Mouse (Mus musculus) liver, embryonic 13.5 days (tissue): ENCODE data around the gene Fabp1. TPM values are rescaled to one million over a fixed set of nuclear protein-coding genes. Genes with fewer than 3 reads are reported as not detected.
A peak's percentile ranks its signal among the peaks of the same experiment; 100 is the strongest.

Source experiments
- ATAC-seq: fragments of 200-750 bp; cut with Nextera tagmentation; 2 replicates; pipeline ENCODE4 v1.8.0; 2017; ENCODE audit warnings: low read depth, mild to moderate bottlenecking, moderate number of reproducible peaks, moderate library complexity
- DNase-seq: peaks from one replicate; pipeline ENCODE4 v3.0.0; 2022
- H3K27ac ChIP-seq: fragments of 300-500 bp; sonication (generic); 2 replicates; pipeline ENCODE4 v1.5.1; 2015; ENCODE audit warnings: moderate library complexity, mild to moderate bottlenecking, inconsistent platforms
- H3K27me3 ChIP-seq: fragments of 300-500 bp; sonication (generic); 2 replicates; pipeline ENCODE4 v1.6.1; 2015; ENCODE audit warnings: mild to moderate bottlenecking, inconsistent platforms
- H3K36me3 ChIP-seq: fragments of 300-500 bp; sonication (generic); 2 replicates; pipeline ENCODE4 v1.6.1; 2015; ENCODE audit warnings: mild to moderate bottlenecking, inconsistent platforms
- H3K4me1 ChIP-seq: fragments of 300-500 bp; sonication (generic); replicated peaks from 2 replicates; pipeline ENCODE4 v1.6.1; 2015; ENCODE audit warnings: inconsistent platforms
- H3K4me2 ChIP-seq: fragments of 300-500 bp; sonication (generic); 2 replicates; pipeline ENCODE4 v1.6.1; 2015; ENCODE audit warnings: inconsistent platforms, mild to moderate bottlenecking, moderate library complexity
- H3K4me3 ChIP-seq: fragments of 300-500 bp; sonication (generic); replicated peaks from 2 replicates; pipeline ENCODE4 v1.5.1; 2015; ENCODE audit warnings: mild to moderate bottlenecking, inconsistent platforms
- H3K9ac ChIP-seq: fragments of 300-500 bp; sonication (generic); 2 replicates; pipeline ENCODE4 v1.6.1; 2015; ENCODE audit warnings: mild to moderate bottlenecking, inconsistent platforms
- H3K9me3 ChIP-seq: fragments of 300-500 bp; sonication (generic); replicated peaks from 2 replicates; pipeline ENCODE4 v1.6.1; 2016; ENCODE audit warnings: inconsistent platforms
- WGBS: fragments of 180-500 bp; shearing (Covaris S2); methylation state at CpG from one replicate; pipeline ENCODE4 v1.1.7; 2015; ENCODE audit not compliant: insufficient replicate concordance; 5-methylcytosine and 5-hydroxymethylcytosine counted together
- polyA plus RNA-seq: library from polyadenylated mRNA; unstranded; fragments of >200 nt; fragmentation: Nextera tagmentation; extraction: Ambion mirVana; gene quantifications from 2 replicates; pipeline ENCODE4 v1.2.1, GENCODE M21; 2015

Fabp1 gene
- polyA plus RNA-seq, 1 experiment from 2014 or later, result 221 TPM

GRCm38 (mm10) chr6:71184941-71185604 lies 14.6 kb upstream of the Fabp1 start:
- H3K4me2 ChIP-seq, result no peak overlapping the region
- no peak overlapping the region for H3K9ac ChIP-seq
- ATAC-seq (no peak), DNase-seq (no peak)
- no peaks in the 10 kb centered on the region for H3K36me3 ChIP-seq
- no peaks in the 10 kb centered on the region for H3K27me3 ChIP-seq
- 0 out of 2 replicates have a peak, but pooled peaks cover 3% of the 10 kb centered on the region for H3K4me1 ChIP-seq
- H3K4me3 ChIP-seq, result no peak overlapping the region
- 55% methylated on average over 7 of the region's 7 CpGs for WGBS
- H3K9me3 ChIP-seq, result no peaks in the 10 kb centered on the region
- H3K27ac ChIP-seq, result no peak overlapping the region

- DNase-seq (no peak), ATAC-seq (no peak)
- Histone ChIP-seq H3K4me1 (0 out of 2 replicates have a peak, but pooled peaks cover 3% of the 10 kb centered on the region), H3K36me3 (no peaks in the 10 kb centered on the region), H3K4me3 (no peak overlapping the region), H3K4me2 (no peak overlapping the region), H3K27ac (no peak overlapping the region), H3K9me3 (no peaks in the 10 kb centered on the region), H3K9ac (no peak overlapping the region), H3K27me3 (no peaks in the 10 kb centered on the region)
- WGBS, result 69% methylated on average over 1 of the region's 1 CpGs
These were observed 10.0 kb upstream of the Fabp1 start for GRCm38 (mm10) chr6:71189578-71189977.

GRCm38 (mm10) chr6:71190501-71190900 lies 9.1 kb upstream of the Fabp1 start:
- H3K4me1 ChIP-seq, result 0 out of 2 replicates have a peak, but pooled peaks cover 3% of the 10 kb centered on the region
- WGBS, result 77% methylated on average over 2 of the region's 2 CpGs
- DNase-seq (no peak), ATAC-seq (no peak)
- no peak overlapping the region for H3K4me3 ChIP-seq
- no peak overlapping the region for H3K9ac ChIP-seq
- H3K9me3 ChIP-seq, result no peaks in the 10 kb centered on the region
- no peak overlapping the region for H3K4me2 ChIP-seq
- H3K27ac ChIP-seq, result no peak overlapping the region
- no peaks in the 10 kb centered on the region for H3K36me3 ChIP-seq
- H3K27me3 ChIP-seq, result no peaks in the 10 kb centered on the region

GRCm38 (mm10) chr6:71193151-71193740 lies 6.4 kb upstream of the Fabp1 start:
- DNase-seq, result no peak
- Histone ChIP-seq H3K4me3 (no peak overlapping the region), H3K27me3 (no peaks in the 10 kb centered on the region), H3K36me3 (no peaks in the 10 kb centered on the region), H3K9me3 (no peaks in the 10 kb centered on the region), H3K4me1 (peaks cover 12% of the 10 kb centered on the region; the same call in 1 of the 2 replicates), H3K9ac (no peak overlapping the region), H3K4me2 (no peak overlapping the region), H3K27ac (no peak overlapping the region)
- WGBS, result 58% methylated on average over 6 of the region's 6 CpGs
- no peak for ATAC-seq

GRCm38 (mm10) chr6:71196107-71196506 lies 3.5 kb upstream of the Fabp1 start:
- Histone ChIP-seq H3K36me3 (no peaks in the 10 kb centered on the region), H3K27me3 (no peaks in the 10 kb centered on the region), H3K4me2 (no peak overlapping the region), H3K9ac (no peak overlapping the region), H3K4me1 (peaks cover 16% of the 10 kb centered on the region; the same call in 1 of the 2 replicates), H3K4me3 (no peak overlapping the region), H3K27ac (no peak overlapping the region), H3K9me3 (no peaks in the 10 kb centered on the region)
- DNase-seq, result no peak
- ATAC-seq, result 0 out of 2 replicates have a peak, but pooled peaks have one; percentile 53

- no peak overlapping the region for H3K9ac ChIP-seq
- ATAC-seq (no peak), DNase-seq (no peak)
- H3K4me1 ChIP-seq, result peaks cover 16% of the 10 kb centered on the region; the same call in 1 of the 2 replicates
- no peak overlapping the region for H3K4me3 ChIP-seq
- H3K4me2 ChIP-seq, result no peak overlapping the region
- H3K9me3 ChIP-seq, result no peaks in the 10 kb centered on the region
- WGBS, result 45% methylated on average over 13 of the region's 13 CpGs
- no peak overlapping the region for H3K27ac ChIP-seq
- no peaks in the 10 kb centered on the region for H3K27me3 ChIP-seq
- H3K36me3 ChIP-seq, result no peaks in the 10 kb centered on the region
These were observed 1.7 kb upstream of the Fabp1 start for GRCm38 (mm10) chr6:71197636-71198535.

GRCm38 (mm10) chr6:71201925-71202324 lies 2.3 kb downstream of the Fabp1 start:
- Histone ChIP-seq H3K36me3 (peaks cover 5% of the 10 kb centered on the region; the same call in 1 of the 2 replicates), H3K27me3 (no peaks in the 10 kb centered on the region), H3K27ac (no peak overlapping the region), H3K9me3 (no peaks in the 10 kb centered on the region), H3K9ac (no peak overlapping the region), H3K4me1 (peaks cover 16% of the 10 kb centered on the region; the same call in 1 of the 2 replicates), H3K4me3 (no peak overlapping the region), H3K4me2 (no peak overlapping the region; the same call in 1 of the 2 replicates)
- 51% methylated on average over 5 of the region's 5 CpGs for WGBS
- DNase-seq, result no peak
- no peak for ATAC-seq

- H3K27ac ChIP-seq, result no peak overlapping the region
- no peak overlapping the region for H3K4me2 ChIP-seq
- no peak overlapping the region for H3K9ac ChIP-seq
- no peaks in the 10 kb centered on the region for H3K9me3 ChIP-seq
- ATAC-seq (no peak), DNase-seq (no peak)
- H3K4me1 ChIP-seq, result 0 out of 2 replicates have a peak, but pooled peaks cover 2% of the 10 kb centered on the region
- H3K4me3 ChIP-seq, result no peak overlapping the region
- H3K27me3 ChIP-seq, result no peaks in the 10 kb centered on the region
- peaks cover 5% of the 10 kb centered on the region; the same call in 1 of the 2 replicates for H3K36me3 ChIP-seq
- WGBS, result 55% methylated on average over 5 of the region's 5 CpGs
These were observed 4.0 kb downstream of the Fabp1 start for GRCm38 (mm10) chr6:71203674-71204073.

- H3K27ac ChIP-seq, result no peak overlapping the region
- H3K4me3 ChIP-seq, result no peak overlapping the region
- no peak overlapping the region for H3K4me2 ChIP-seq
- H3K27me3 ChIP-seq, result no peaks in the 10 kb centered on the region
- H3K4me1 ChIP-seq, result no peaks in the 10 kb centered on the region
- ATAC-seq, result no peak
- H3K36me3 ChIP-seq, result peaks cover 5% of the 10 kb centered on the region; the same call in 1 of the 2 replicates
- H3K9ac ChIP-seq, result no peak overlapping the region
- 68% methylated on average over 8 of the region's 8 CpGs for WGBS
- no peak for DNase-seq
- no peaks in the 10 kb centered on the region for H3K9me3 ChIP-seq
These were observed 4.5 kb downstream of the Fabp1 start for GRCm38 (mm10) chr6:71204166-71204565.

- H3K9ac ChIP-seq, result no peak overlapping the region
- no peak for DNase-seq
- H3K4me1 ChIP-seq, result no peaks in the 10 kb centered on the region
- no peak overlapping the region for H3K27ac ChIP-seq
- H3K4me3 ChIP-seq, result no peak overlapping the region
- H3K9me3 ChIP-seq, result no peaks in the 10 kb centered on the region
- no peak for ATAC-seq
- peaks cover 2% of the 10 kb centered on the region; the same call in 1 of the 2 replicates for H3K36me3 ChIP-seq
- WGBS, result 61% methylated on average over 2 of the region's 2 CpGs
- no peak overlapping the region for H3K4me2 ChIP-seq
- H3K27me3 ChIP-seq, result no peaks in the 10 kb centered on the region
These were observed 9.1 kb downstream of the Fabp1 start for GRCm38 (mm10) chr6:71208691-71209090.

GRCm38 (mm10) chr6:71211917-71212316 lies 12.3 kb downstream of the Fabp1 start:
- DNase-seq (no peak), ATAC-seq (no peak)
- no peaks in the 10 kb centered on the region for H3K9me3 ChIP-seq
- WGBS, result 38% methylated on average over 7 of the region's 7 CpGs
- H3K27me3 ChIP-seq, result no peaks in the 10 kb centered on the region
- no peak overlapping the region for H3K9ac ChIP-seq
- H3K36me3 ChIP-seq, result no peaks in the 10 kb centered on the region
- no peak overlapping the region for H3K4me2 ChIP-seq
- no peak overlapping the region for H3K4me3 ChIP-seq
- H3K4me1 ChIP-seq, result no peaks in the 10 kb centered on the region
- no peak overlapping the region for H3K27ac ChIP-seq
